Mouse (Mus musculus) cortical plate, adult 2 months (tissue): ENCODE results near the gene Ggcx.

ENCODE experiments used
- CTCF ChIP-seq: fragments of 200-500 bp; IDR thresholded peaks from 2 replicates; pipeline ENCODE4 v1.5.1; 2011; ENCODE audit warnings: mild to moderate bottlenecking, control low read depth, low read length; ENCODE audit not compliant: insufficient read depth; ENCODE audit errors: extremely low read depth
- POLR2A ChIP-seq: fragments of 200-500 bp; IDR thresholded peaks from 2 replicates; pipeline ENCODE4 v1.6.1; 2011; ENCODE audit warnings: mild to moderate bottlenecking, low read length, control low read depth; ENCODE audit not compliant: insufficient read depth; ENCODE audit errors: extremely low read depth

DNA sequence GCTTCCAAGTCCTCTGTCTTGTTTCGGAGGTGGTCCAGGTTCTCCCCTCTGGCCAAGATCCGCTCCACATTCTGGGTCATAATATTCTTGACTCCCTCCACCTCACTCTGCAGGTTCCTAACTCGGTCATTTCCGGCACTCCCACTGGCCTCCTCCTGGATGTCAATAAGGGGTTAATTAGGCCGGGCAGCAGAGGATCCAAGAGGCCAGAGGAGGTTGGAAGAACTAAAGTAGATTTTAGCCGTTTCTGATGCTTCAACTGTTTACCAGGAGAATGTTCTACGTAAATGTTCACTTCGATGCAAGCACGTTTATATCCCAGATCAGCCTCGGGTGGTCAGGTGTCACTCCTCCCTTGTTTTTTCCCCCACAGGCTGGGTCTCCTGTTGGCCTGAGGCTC lies 25.8 kb upstream of the Ggcx start:
- TF ChIP-seq POLR2A (no peak), CTCF (no peak)
